In the genomic region with DNA sequence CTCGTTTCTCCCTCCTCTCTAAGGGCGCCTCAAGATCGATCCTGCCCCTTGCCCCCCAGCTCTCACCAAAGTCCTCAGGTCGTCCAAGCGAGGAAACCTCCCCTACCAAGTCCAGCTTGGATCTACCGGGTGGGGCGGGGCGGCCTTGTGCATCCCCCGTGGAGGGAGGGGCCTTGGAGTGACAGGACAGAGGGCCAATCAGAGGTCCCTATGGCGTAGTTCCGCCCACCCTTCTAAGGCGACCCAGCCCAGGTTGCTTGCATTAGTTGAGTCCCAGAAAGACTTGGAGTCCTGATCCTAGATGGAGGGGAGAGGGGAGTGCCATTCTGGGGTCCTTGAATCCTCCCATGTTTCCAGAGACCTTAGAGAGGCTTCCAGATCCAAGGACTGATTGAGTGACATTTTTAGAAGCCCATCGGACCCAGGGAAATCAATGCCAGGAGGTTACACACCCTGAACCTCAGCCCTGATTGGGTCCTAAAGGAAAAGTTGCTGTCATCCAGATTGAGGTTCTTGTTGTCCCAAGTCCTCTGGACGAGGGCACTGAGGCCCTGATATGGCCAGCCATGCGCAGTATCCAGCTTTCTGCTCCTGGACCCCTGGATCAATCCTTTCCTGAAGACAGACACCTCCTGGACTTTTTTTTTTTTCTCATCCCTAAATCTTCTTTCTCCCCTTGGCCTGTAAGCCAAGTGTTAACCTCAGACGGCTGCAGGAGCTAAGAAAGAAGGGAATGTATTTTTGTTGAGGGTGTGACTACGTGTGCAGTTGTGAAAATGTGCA, we compare ENCODE assay signal across 9 mouse cellular contexts. TPM values are rescaled to one million over a fixed set of nuclear protein-coding genes. Genes with fewer than 3 reads are reported as not detected.
DNase-seq lines count a peak whose midpoint lies in the region; ATAC-seq lines count a peak whose summit lies in the region.
"Had no signal": no experiment of that assay in that cellular context is flagged by ENCODE, and none has a peak within 500 bp of the region (broad histone marks: within the 10 kb centered on the region; RNA-seq: fewer than 3 reads in every experiment).

No protein-coding gene starts in this region.

- peak overlapping the region; percentile 86 for H3K9ac ChIP-seq in heart, embryonic 16.5 days (ENCODE audit: low read length)
- H3K9ac ChIP-seq in lung, embryonic 15.5 days, result peak overlapping the region; percentile 55

- H3K4me2 ChIP-seq in heart, embryonic 16.5 days (ENCODE audit: low read depth, low read length), result peak overlapping the region; percentile 90
- H3K4me2 ChIP-seq in lung, embryonic 15.5 days, result peak overlapping the region; percentile 79

- H3K27me3 ChIP-seq in heart, embryonic 16.5 days (ENCODE audit: control insufficient read depth, insufficient read depth, low read length), result no peaks in the 10 kb centered on the region
- H3K27me3 ChIP-seq in lung, embryonic 15.5 days, result no peaks in the 10 kb centered on the region

- DNase-seq in adrenal gland, postnatal 10 days, result peak; percentile 100
- peak; percentile 97 for DNase-seq in kidney, postnatal 14 days
- DNase-seq in thymus, postnatal 4 days, result peak; percentile 99

- H3K27ac ChIP-seq in heart, embryonic 16.5 days (ENCODE audit: low read length), result peak overlapping the region; percentile 95
- H3K27ac ChIP-seq in lung, embryonic 15.5 days, result peak overlapping the region; percentile 97

- H3K36me3 ChIP-seq in heart, embryonic 16.5 days (ENCODE audit: control insufficient read depth, insufficient read depth), result peaks cover 9% of the 10 kb centered on the region
- peaks cover 10% of the 10 kb centered on the region for H3K36me3 ChIP-seq in lung, embryonic 15.5 days

- peak overlapping the region; percentile 57 for H3K4me3 ChIP-seq in heart, embryonic 16.5 days (ENCODE audit: low read length)
- peak overlapping the region; percentile 60 for H3K4me3 ChIP-seq in lung, embryonic 15.5 days

- ATAC-seq in CD4-positive, CD25-positive, alpha-beta regulatory T cell, adult 4 months, result peak; percentile 74
- peak; percentile 66 for ATAC-seq in erythroid progenitor cell, adult 5-6 weeks (replicated peaks; ENCODE audit: low FRiP score, poor library complexity, severe bottlenecking)
- peak; percentile 87 for ATAC-seq in heart, embryonic 16.5 days (replicated peaks; ENCODE audit: extremely low read depth, insufficient read depth, low FRiP score)
- peak; percentile 91 for ATAC-seq in lung, embryonic 15.5 days (ENCODE audit: borderline replicate concordance, extremely low read depth, low FRiP score, low TSS enrichment)
- peak; percentile 72 for ATAC-seq in neutrophil, adult 5-6 weeks (ENCODE audit: extremely low read depth, insufficient number of reproducible peaks, low FRiP score, poor library complexity, severe bottlenecking)

- H3K4me1 ChIP-seq in heart, embryonic 16.5 days (ENCODE audit: control insufficient read depth, insufficient read depth, low read length), result peaks cover 26% of the 10 kb centered on the region
- peaks cover 44% of the 10 kb centered on the region for H3K4me1 ChIP-seq in lung, embryonic 15.5 days

- H3K9me3 ChIP-seq in heart, embryonic 16.5 days (replicated peaks; ENCODE audit: control insufficient read depth, low read length), result no peaks in the 10 kb centered on the region
- no peaks in the 10 kb centered on the region for H3K9me3 ChIP-seq in lung, embryonic 15.5 days

- WGBS in heart, embryonic 16.5 days, result 3% methylated on average over 17 of the region's 17 CpGs
- 4% methylated on average over 17 of the region's 17 CpGs for WGBS in lung, embryonic 15.5 days

RNA-seq across cellular contexts. Expression of gene Plin3, which starts 2.1 kb away (rescaled TPM):
- 10 to 100 TPM; 31.8 to 32.1 TPM for polyA plus RNA-seq in CD4-positive, CD25-positive, alpha-beta regulatory T cell, adult 4 months (2017; shearing (Covaris generic))
- total RNA-seq in adrenal gland, postnatal 10 days (2021), result 10 to 100 TPM; 96.0 to 97.9 TPM
- total RNA-seq in erythroid progenitor cell, adult 5-6 weeks (2015; ENCODE audit: low replicate concordance), result 2.2 and 2.5 TPM in 2 replicates
- 5.6 and 6.7 TPM in 2 replicates for total RNA-seq in erythroid progenitor cell, adult 5-6 weeks (2017; ENCODE audit: low replicate concordance)
- polyA plus RNA-seq in heart, embryonic 16.5 days (2015; fragmentation: Nextera tagmentation; extraction: Ambion mirVana), result 79.3 and 89.4 TPM in 2 replicates
- polyA plus RNA-seq in lung, embryonic 15.5 days (2015; fragmentation: Nextera tagmentation; extraction: Ambion mirVana), result 82.4 and 82.5 TPM in 2 replicates
- 13.5 and 14.2 TPM in 2 replicates for total RNA-seq in neutrophil, adult 5-6 weeks (2017)

RNA-seq across cellular contexts. Expression of gene Arrdc5, which starts 9.5 kb away (rescaled TPM):
- polyA plus RNA-seq in CD4-positive, CD25-positive, alpha-beta regulatory T cell, adult 4 months (2017; shearing (Covaris generic)), result not detected
- not detected for total RNA-seq in adrenal gland, postnatal 10 days (2021)
- total RNA-seq in erythroid progenitor cell, adult 5-6 weeks (2015; ENCODE audit: low replicate concordance), result not detected in 2 replicates
- not detected in 2 replicates for total RNA-seq in erythroid progenitor cell, adult 5-6 weeks (2017; ENCODE audit: low replicate concordance)
- 0.21 TPM in 1 of 2 replicates, not detected in the other for polyA plus RNA-seq in heart, embryonic 16.5 days (2015; fragmentation: Nextera tagmentation; extraction: Ambion mirVana)
- not detected in 2 replicates for polyA plus RNA-seq in lung, embryonic 15.5 days (2015; fragmentation: Nextera tagmentation; extraction: Ambion mirVana)
- not detected in 2 replicates for total RNA-seq in neutrophil, adult 5-6 weeks (2017)
- total RNA-seq: left cerebral cortex, postnatal 10 days had no signal

RNA-seq across cellular contexts. Expression of gene Uhrf1, which starts 12.5 kb away (rescaled TPM):
- 10 to 100 TPM in 1 of 2 experiments, 1 to 10 TPM in 1; 8.5 to 28.4 TPM for polyA plus RNA-seq in CD4-positive, CD25-positive, alpha-beta regulatory T cell, adult 4 months (2017; shearing (Covaris generic))
- 10 to 100 TPM; 28.5 to 34.8 TPM for total RNA-seq in adrenal gland, postnatal 10 days (2021)
- total RNA-seq in erythroid progenitor cell, adult 5-6 weeks (2015; ENCODE audit: low replicate concordance), result 86.9 and 122 TPM in 2 replicates
- 178 and 179 TPM in 2 replicates for total RNA-seq in erythroid progenitor cell, adult 5-6 weeks (2017; ENCODE audit: low replicate concordance)
- polyA plus RNA-seq in heart, embryonic 16.5 days (2015; fragmentation: Nextera tagmentation; extraction: Ambion mirVana), result 76.6 and 94.0 TPM in 2 replicates
- polyA plus RNA-seq in lung, embryonic 15.5 days (2015; fragmentation: Nextera tagmentation; extraction: Ambion mirVana), result 148 and 150 TPM in 2 replicates
- total RNA-seq in neutrophil, adult 5-6 weeks (2017), result 2.3 and 2.4 TPM in 2 replicates

RNA-seq across cellular contexts. Expression of gene Ticam1, which starts 14.0 kb away (rescaled TPM):
- polyA plus RNA-seq in CD4-positive, CD25-positive, alpha-beta regulatory T cell, adult 4 months (2017; shearing (Covaris generic)), result 10 to 100 TPM in 1 of 2 experiments, 1 to 10 TPM in 1; 8.9 to 11.6 TPM
- total RNA-seq in adrenal gland, postnatal 10 days (2021), result 10 to 100 TPM; 16.6 to 18.1 TPM
- total RNA-seq in erythroid progenitor cell, adult 5-6 weeks (2015; ENCODE audit: low replicate concordance), result 4.0 and 4.6 TPM in 2 replicates
- total RNA-seq in erythroid progenitor cell, adult 5-6 weeks (2017; ENCODE audit: low replicate concordance), result 1.4 and 2.6 TPM in 2 replicates
- 7.6 and 8.6 TPM in 2 replicates for polyA plus RNA-seq in heart, embryonic 16.5 days (2015; fragmentation: Nextera tagmentation; extraction: Ambion mirVana)
- 4.2 and 4.6 TPM in 2 replicates for polyA plus RNA-seq in lung, embryonic 15.5 days (2015; fragmentation: Nextera tagmentation; extraction: Ambion mirVana)
- total RNA-seq in neutrophil, adult 5-6 weeks (2017), result 4.8 and 6.4 TPM in 2 replicates

RNA-seq across cellular contexts. Expression of gene Fem1a, which starts 34.0 kb away (rescaled TPM):
- polyA plus RNA-seq in CD4-positive, CD25-positive, alpha-beta regulatory T cell, adult 4 months (2017; shearing (Covaris generic)), result 1 to 10 TPM; 4.4 to 5.5 TPM
- 10 to 100 TPM; 27.8 to 38.0 TPM for total RNA-seq in adrenal gland, postnatal 10 days (2021)
- 7.2 and 8.4 TPM in 2 replicates for total RNA-seq in erythroid progenitor cell, adult 5-6 weeks (2015; ENCODE audit: low replicate concordance)
- 5.7 and 7.6 TPM in 2 replicates for total RNA-seq in erythroid progenitor cell, adult 5-6 weeks (2017; ENCODE audit: low replicate concordance)
- 25.6 and 26.9 TPM in 2 replicates for polyA plus RNA-seq in heart, embryonic 16.5 days (2015; fragmentation: Nextera tagmentation; extraction: Ambion mirVana)
- 11.7 and 13.3 TPM in 2 replicates for polyA plus RNA-seq in lung, embryonic 15.5 days (2015; fragmentation: Nextera tagmentation; extraction: Ambion mirVana)
- 22.2 and 23.8 TPM in 2 replicates for total RNA-seq in neutrophil, adult 5-6 weeks (2017)

Comparison
In these comparisons a context has a peak if more than half of its experiments do, and no peak if none do; other contexts are left out.
1. Peak in every context shown above with its lines: DNase-seq, ATAC-seq, H3K4me3 ChIP-seq and H3K27ac ChIP-seq.